Mouse (Mus musculus): ENCODE measurements at regions not wholly inside any gene's neighbourhood (a gene's known extent, or its start where the extent isn't known, plus 50 kb on each side); places are given as distances from the start of the nearest gene placed in this dataset.

- no peak for TF ChIP-seq CTCF (IDR thresholded peaks at IDR 0.05; ENCODE audit: control insufficient read depth, insufficient read depth, insufficient replicate concordance, low read depth, low read length)
- no peak for TF ChIP-seq POLR2A (IDR thresholded peaks at IDR 0.05; ENCODE audit: control insufficient read depth, low read depth, low read length)
Measured at GRCm38 (mm10) chr13:39537724-39538440, 577.2 kb upstream of the Slc35b3 start.

Measured in testis, adult 2 months (tissue).